Mouse (Mus musculus) olfactory bulb, adult 2 months (tissue): ENCODE results near the gene Draxin.

Experiments used
- CTCF ChIP-seq: fragments of 200-500 bp; IDR thresholded peaks from 2 replicates; pipeline ENCODE4 v1.5.1; 2012; ENCODE audit warnings: low read depth, mild to moderate bottlenecking, low read length, moderate library complexity; ENCODE audit not compliant: insufficient read depth
- POLR2A ChIP-seq: fragments of 200-500 bp; IDR thresholded peaks from 2 replicates; pipeline ENCODE4 v1.6.1; 2012; ENCODE audit warnings: mild to moderate bottlenecking, low read depth, low read length, moderate library complexity; ENCODE audit not compliant: insufficient read depth

GRCm38 (mm10) chr4:148095081-148095480 is 35.4 kb downstream of the Draxin start:
- no peak for TF ChIP-seq CTCF
- TF ChIP-seq POLR2A: no peak
